ENCODE assay signal across 8 mouse cellular contexts in the genomic region with DNA sequence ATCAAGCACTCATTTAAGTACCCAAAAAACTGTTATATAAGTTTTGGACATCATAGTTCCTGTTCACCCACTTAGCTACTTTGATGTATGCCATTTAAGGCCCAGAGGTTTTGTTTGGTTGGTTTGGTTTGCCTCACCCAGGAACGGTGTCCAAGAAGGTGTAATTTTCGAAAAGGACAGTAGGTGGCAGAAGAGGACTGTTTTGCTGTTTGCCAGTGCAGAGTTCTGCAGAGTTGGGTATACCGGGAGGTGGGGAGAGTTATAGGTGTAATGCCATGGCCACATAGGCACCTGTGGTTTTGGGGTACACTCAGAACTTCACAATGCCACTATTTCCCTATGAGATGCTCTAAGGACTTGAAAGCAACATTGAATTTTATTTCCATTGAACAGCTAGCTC. TPM values are rescaled to one million over a fixed set of nuclear protein-coding genes. Genes with fewer than 3 reads are reported as not detected.
DNase-seq lines count a peak whose midpoint lies in the region; ATAC-seq and TF ChIP-seq lines count a peak whose summit lies in the region.

No protein-coding gene starts in this region.

- TF ChIP-seq POLR2A in CH12.LX (IDR thresholded peaks at IDR 0.05; ENCODE audit: low read depth, low read length): no peak
- TF ChIP-seq POLR2A in bone marrow, adult 2 months (IDR thresholded peaks at IDR 0.05; ENCODE audit: borderline replicate concordance, control insufficient read depth, low read depth, low read length): no peak

- no peaks in the 10 kb centered on the region for H3K27me3 ChIP-seq in CH12.LX (replicated peaks)
- no peaks in the 10 kb centered on the region for H3K27me3 ChIP-seq in embryonic facial prominence, embryonic 15.5 days
- no peaks in the 10 kb centered on the region for H3K27me3 ChIP-seq in liver, postnatal 0 days (ENCODE audit: insufficient read depth, low read length)
- H3K27me3 ChIP-seq in neural tube, embryonic 14.5 days (ENCODE audit: control insufficient read depth, insufficient read depth, low read length): no peaks in the 10 kb centered on the region

- 1% methylated on average over 3 of the region's 3 CpGs for WGBS in bone marrow, adult 2 months
- under 1% methylated on average over 3 of the region's 3 CpGs for WGBS in embryonic facial prominence, embryonic 15.5 days
- 0% methylated on average over 3 of the region's 3 CpGs for WGBS in liver, postnatal 0 days (ENCODE audit: insufficient replicate concordance)
- 0% methylated on average over 3 of the region's 3 CpGs for WGBS in neural tube, embryonic 14.5 days

- H3K4me3 ChIP-seq in CH12.LX (replicated peaks in 1 of 3; ENCODE audit: low read depth in 2 of 3, low read length in 2 of 3, poor library complexity in 1 of 3): no peak overlapping the region
- no peak overlapping the region for H3K4me3 ChIP-seq in bone marrow, adult 2 months (replicated peaks; ENCODE audit: control insufficient read depth, low read depth, low read length)
- H3K4me3 ChIP-seq in embryonic facial prominence, embryonic 15.5 days (replicated peaks): no peak overlapping the region
- no peak overlapping the region for H3K4me3 ChIP-seq in liver, postnatal 0 days (ENCODE audit: low read depth, low read length)
- H3K4me3 ChIP-seq in neural tube, embryonic 14.5 days (ENCODE audit: low read depth, low read length): no peak overlapping the region

- peak; percentile 72; the same call in 1 of the 2 replicates for ATAC-seq in embryonic facial prominence, embryonic 15.5 days (ENCODE audit: insufficient number of reproducible peaks, low FRiP score, low TSS enrichment, low read depth)
- ATAC-seq in liver, postnatal 0 days: peak; percentile 72
- ATAC-seq in neural tube, embryonic 14.5 days (ENCODE audit: low read depth): peak; percentile 81

- H3K4me1 ChIP-seq in CH12.LX (ENCODE audit: control insufficient read depth in 1 of 2, insufficient read depth in 2 of 2): no peaks in the 10 kb centered on the region
- no peaks in the 10 kb centered on the region for H3K4me1 ChIP-seq in bone marrow, adult 2 months (ENCODE audit: control insufficient read depth, insufficient read depth, low read length)
- H3K4me1 ChIP-seq in embryonic facial prominence, embryonic 15.5 days: no peaks in the 10 kb centered on the region
- H3K4me1 ChIP-seq in liver, postnatal 0 days (ENCODE audit: insufficient read depth): no peaks in the 10 kb centered on the region
- H3K4me1 ChIP-seq in neural tube, embryonic 14.5 days (ENCODE audit: control insufficient read depth, insufficient read depth, low read length): no peaks in the 10 kb centered on the region

- peak; percentile 77 for DNase-seq in CH12.LX (ENCODE audit: extremely low read depth)
- DNase-seq in heart, postnatal 10 days: peak; percentile 88 to 93
- DNase-seq in layer of hippocampus, adult 11-12 months (ENCODE audit: low spot score): peak; percentile 76
- DNase-seq in liver, postnatal 0 days: peak; percentile 75
- peak; percentile 52 for DNase-seq in testis, postnatal 14 days (ENCODE audit: low spot score)

- H3K9ac ChIP-seq in CH12.LX (ENCODE audit: insufficient read depth, low read depth): no peak overlapping the region
- no peak overlapping the region for H3K9ac ChIP-seq in embryonic facial prominence, embryonic 15.5 days
- no peak overlapping the region for H3K9ac ChIP-seq in liver, postnatal 0 days (replicated peaks)
- H3K9ac ChIP-seq in neural tube, embryonic 14.5 days (replicated peaks; ENCODE audit: low read depth, low read length): no peak overlapping the region

- H3K36me3 ChIP-seq in CH12.LX (replicated peaks in 1 of 2; ENCODE audit: control insufficient read depth in 1 of 2, insufficient read depth in 1 of 2, low read length in 1 of 2): no peaks in the 10 kb centered on the region
- no peaks in the 10 kb centered on the region for H3K36me3 ChIP-seq in embryonic facial prominence, embryonic 15.5 days
- no peaks in the 10 kb centered on the region for H3K36me3 ChIP-seq in liver, postnatal 0 days (replicated peaks; ENCODE audit: insufficient read depth, low read length)
- H3K36me3 ChIP-seq in neural tube, embryonic 14.5 days (ENCODE audit: control insufficient read depth, insufficient read depth, low read length): no peaks in the 10 kb centered on the region

- H3K79me2 ChIP-seq in CH12.LX (replicated peaks; ENCODE audit: control insufficient read depth, extremely low read depth, insufficient read depth, poor library complexity, severe bottlenecking): no peaks in the 10 kb centered on the region

- H3K27ac ChIP-seq in CH12.LX (ENCODE audit: insufficient read depth, low read depth): no peak overlapping the region
- H3K27ac ChIP-seq in bone marrow, adult 2 months (ENCODE audit: control insufficient read depth, insufficient read depth, low read depth, low read length, poor library complexity): no peak overlapping the region
- no peak overlapping the region for H3K27ac ChIP-seq in embryonic facial prominence, embryonic 15.5 days (replicated peaks)
- no peak overlapping the region for H3K27ac ChIP-seq in liver, postnatal 0 days (ENCODE audit: low read depth)
- no peak overlapping the region for H3K27ac ChIP-seq in neural tube, embryonic 14.5 days (ENCODE audit: low read depth, low read length)

- no peak overlapping the region for H3K4me2 ChIP-seq in CH12.LX (ENCODE audit: insufficient read depth, low read depth, poor library complexity, severe bottlenecking)
- no peak overlapping the region for H3K4me2 ChIP-seq in embryonic facial prominence, embryonic 15.5 days (replicated peaks)
- H3K4me2 ChIP-seq in liver, postnatal 0 days (ENCODE audit: low read depth, low read length): no peak overlapping the region
- H3K4me2 ChIP-seq in neural tube, embryonic 14.5 days (ENCODE audit: low read depth, low read length): no peak overlapping the region

- TF ChIP-seq RAD21 in CH12.LX (IDR thresholded peaks at IDR 0.05; ENCODE audit: low read depth, low read length): peak; percentile 95

- H3K9me3 ChIP-seq in CH12.LX (replicated peaks; ENCODE audit: low read length): peaks cover 2% of the 10 kb centered on the region
- no peaks in the 10 kb centered on the region for H3K9me3 ChIP-seq in embryonic facial prominence, embryonic 15.5 days (replicated peaks)
- H3K9me3 ChIP-seq in liver, postnatal 0 days (ENCODE audit: low read length): peaks cover 3% of the 10 kb centered on the region; the same call in 1 of the 2 replicates
- H3K9me3 ChIP-seq in neural tube, embryonic 14.5 days (ENCODE audit: control insufficient read depth, low read length): no peaks in the 10 kb centered on the region

- intact Hi-C loops in heart, postnatal 10 days (cut with DNase I): loop anchor here (1.0 to 5.0 kb wide), 3 partner anchors 104 to 329 kb away; a partner anchor contains a TSS

- peak; percentile 91 to 92 for TF ChIP-seq CTCF in CH12.LX (conservative IDR thresholded peaks at IDR 0.05 in 1 of 2, IDR thresholded peaks at IDR 0.05 in 1 of 2; ENCODE audit: low read depth in 2 of 2, low read length in 2 of 2)
- peak; percentile 58 for TF ChIP-seq CTCF in bone marrow, adult 2 months (IDR thresholded peaks at IDR 0.05; ENCODE audit: control insufficient read depth, insufficient read depth, low read length)
- TF ChIP-seq CTCF in liver, postnatal 0 days (IDR thresholded peaks at IDR 0.05; ENCODE audit: low read depth): peak; percentile 96

- TF ChIP-seq EP300 in CH12.LX (IDR thresholded peaks at IDR 0.05; ENCODE audit: low read length): no peak
- TF ChIP-seq EP300 in liver, postnatal 0 days (IDR thresholded peaks at IDR 0.05; ENCODE audit: low read depth): no peak

- in situ Hi-C loops in CH12.LX (cut with MboI; ENCODE audit: low pct_ligation_motif_present, low pct_unique_long_range_greater_than_20kb, low sequenced_read_pairs): no loop called here

- dilution Hi-C loops in CH12.LX (cut with MboI; ENCODE audit: extremely low pct_ligation_motif_present, extremely low pct_unique_long_range_greater_than_20kb, low sequenced_read_pairs): no loop called here

TF ChIP-seq in CH12.LX, 34 proteins besides CTCF, POLR2A, EP300 and RAD21:
- TF ChIP-seq ZMIZ1 (IDR thresholded peaks at IDR 0.05; ENCODE audit: low read depth, low read length): no peak
- TF ChIP-seq ZC3H11A (IDR thresholded peaks at IDR 0.05; ENCODE audit: low read depth, low read length): peak; percentile 66
- TF ChIP-seq SMC3 (IDR thresholded peaks at IDR 0.05; ENCODE audit: low read depth, low read length): peak; percentile 92

RNA-seq across cellular contexts. Expression of a gene that starts 38.7 kb away (rescaled TPM):
- total RNA-seq in CH12.LX (2012; rRNA removed) (not detected in 2 replicates), CH12.LX (2014; rRNA removed) (not detected in 2 replicates)
- polyA plus RNA-seq in CH12.LX (2012; ENCODE audit: insufficient read length, low read depth): not detected in 2 replicates
- polyA plus RNA-seq in bone marrow, adult 2 months (2011; ENCODE audit: insufficient read depth, insufficient read length, low replicate concordance, missing spikeins): 0.47 and 1.8 TPM in 2 replicates
- 4.5 and 5.1 TPM in 2 replicates for polyA plus RNA-seq in embryonic facial prominence, embryonic 15.5 days (2015; fragmentation: Nextera tagmentation; extraction: Ambion mirVana)
- total RNA-seq in heart, postnatal 10 days (2021): 1 to 10 TPM in 1 of 2 experiments, under 1 TPM in 1; 0.96 to 1.0 TPM
- polyA plus RNA-seq in liver, postnatal 0 days (2015; fragmentation: Nextera tagmentation; extraction: Ambion mirVana): 0.20 and 0.31 TPM in 2 replicates
- polyA plus RNA-seq in neural tube, embryonic 14.5 days (2014; fragmentation: Nextera tagmentation; extraction: Ambion mirVana): not detected in 2 replicates

RNA-seq across cellular contexts. Expression of a gene that starts 54.6 kb away (rescaled TPM):
- total RNA-seq in CH12.LX (2012; rRNA removed): 0.04 and 0.17 TPM in 2 replicates
- 0.28 and 0.30 TPM in 2 replicates for total RNA-seq in CH12.LX (2014; rRNA removed)
- 0.10 and 0.30 TPM in 2 replicates for polyA plus RNA-seq in CH12.LX (2012; ENCODE audit: insufficient read length, low read depth)
- polyA plus RNA-seq in bone marrow, adult 2 months (2011; ENCODE audit: insufficient read depth, insufficient read length, low replicate concordance, missing spikeins): 3.7 and 8.7 TPM in 2 replicates
- polyA plus RNA-seq in embryonic facial prominence, embryonic 15.5 days (2015; fragmentation: Nextera tagmentation; extraction: Ambion mirVana): 81.7 and 82.3 TPM in 2 replicates
- 10 to 100 TPM; 49.6 to 50.1 TPM for total RNA-seq in heart, postnatal 10 days (2021)
- polyA plus RNA-seq in liver, postnatal 0 days (2015; fragmentation: Nextera tagmentation; extraction: Ambion mirVana): 25.5 and 28.6 TPM in 2 replicates
- 65.2 and 74.2 TPM in 2 replicates for polyA plus RNA-seq in neural tube, embryonic 14.5 days (2014; fragmentation: Nextera tagmentation; extraction: Ambion mirVana)
